Mouse (Mus musculus): Measurements from ENCODE around the gene Qsox1.
A peak's percentile ranks its signal among the peaks of the same experiment; 100 is the strongest.

Qsox1 gene

GRCm38 (mm10) chr1:155812581-155813499 lies at the start of gene Qsox1:
Qsox1 (minus strand) TSS chr1:155812889.
- DNase-seq, result peak; percentile 90

- DNase-seq, result no peak
Observed at GRCm38 (mm10) chr1:155854926-155855702, 42.4 kb upstream of the Qsox1 start.

- DNase-seq, result no peak
Observed at GRCm38 (mm10) chr1:155853009-155853408, 40.3 kb upstream of the Qsox1 start.

- DNase-seq, result no peak
Observed at GRCm38 (mm10) chr1:155844235-155844634, 31.5 kb upstream of the Qsox1 start.

GRCm38 (mm10) chr1:155843538-155843937 lies 30.8 kb upstream of the Qsox1 start:
- DNase-seq, result no peak

GRCm38 (mm10) chr1:155835667-155836066 lies 23.0 kb upstream of the Qsox1 start:
- no peak for DNase-seq

- no peak for DNase-seq
Observed at GRCm38 (mm10) chr1:155833610-155834009, 20.9 kb upstream of the Qsox1 start.

- no peak for DNase-seq
Observed at GRCm38 (mm10) chr1:155831958-155832357, 19.3 kb upstream of the Qsox1 start.

GRCm38 (mm10) chr1:155830861-155831260 lies 18.2 kb upstream of the Qsox1 start:
- DNase-seq, result no peak

- no peak for DNase-seq
Observed at GRCm38 (mm10) chr1:155827703-155828295, 15.1 kb upstream of the Qsox1 start.

GRCm38 (mm10) chr1:155826803-155827395 lies 14.2 kb upstream of the Qsox1 start:
- no peak for DNase-seq

GRCm38 (mm10) chr1:155825940-155826716 lies 13.4 kb upstream of the Qsox1 start:
- DNase-seq, result no peak

- DNase-seq, result no peak
Observed at GRCm38 (mm10) chr1:155820646-155821045, 8.0 kb upstream of the Qsox1 start.

GRCm38 (mm10) chr1:155816167-155816566 lies 3.5 kb upstream of the Qsox1 start:
- no peak for DNase-seq

- no peak for DNase-seq
Observed at GRCm38 (mm10) chr1:155811995-155812580, 601 bp downstream of the Qsox1 start.

- DNase-seq, result no peak
Observed at GRCm38 (mm10) chr1:155810616-155811015, 2.1 kb downstream of the Qsox1 start.

- DNase-seq, result no peak
Observed at GRCm38 (mm10) chr1:155809706-155810442, 2.8 kb downstream of the Qsox1 start.

- DNase-seq, result no peak
Observed at GRCm38 (mm10) chr1:155808261-155808660, 4.4 kb downstream of the Qsox1 start.

GRCm38 (mm10) chr1:155805607-155806006 lies 7.1 kb downstream of the Qsox1 start:
- no peak for DNase-seq

- no peak for DNase-seq
Observed at GRCm38 (mm10) chr1:155801014-155801991, 11.4 kb downstream of the Qsox1 start.
